Mouse (Mus musculus) kidney, embryonic 15.5 days (tissue): ENCODE measurements around the gene Efnb2. TPM values are rescaled to one million over a fixed set of nuclear protein-coding genes. Genes with fewer than 3 reads are reported as not detected.

ENCODE experiments used
- ATAC-seq: fragments of 200-750 bp; cut with Nextera tagmentation; replicated peaks from 2 replicates; pipeline ENCODE4 v1.8.0; 2017; ENCODE audit warnings: moderate TSS enrichment; ENCODE audit not compliant: low FRiP score
- H3K27ac ChIP-seq: fragments of 300-500 bp; sonication (generic); 2 replicates; pipeline ENCODE4 v1.5.1; 2015; ENCODE audit warnings: mild to moderate bottlenecking, inconsistent platforms
- H3K27me3 ChIP-seq: fragments of 300-500 bp; sonication (generic); 2 replicates; pipeline ENCODE4 v1.6.1; 2015; ENCODE audit warnings: inconsistent platforms
- H3K36me3 ChIP-seq: fragments of 300-500 bp; sonication (generic); 2 replicates; pipeline ENCODE4 v1.6.1; 2015; ENCODE audit warnings: inconsistent platforms
- H3K4me1 ChIP-seq: fragments of 300-500 bp; sonication (generic); 2 replicates; pipeline ENCODE4 v1.6.1; 2015; ENCODE audit warnings: inconsistent platforms
- H3K4me2 ChIP-seq: fragments of 300-500 bp; sonication (generic); 2 replicates; pipeline ENCODE4 v1.6.1; 2015; ENCODE audit warnings: moderate library complexity, mild to moderate bottlenecking, inconsistent platforms
- H3K4me3 ChIP-seq: fragments of 300-500 bp; sonication (generic); replicated peaks from 2 replicates; pipeline ENCODE4 v1.5.1; 2015; ENCODE audit warnings: mild to moderate bottlenecking, inconsistent platforms
- H3K9ac ChIP-seq: fragments of 300-500 bp; sonication (generic); 2 replicates; pipeline ENCODE4 v1.6.1; 2015; ENCODE audit warnings: mild to moderate bottlenecking, inconsistent platforms
- H3K9me3 ChIP-seq: fragments of 300-500 bp; sonication (generic); replicated peaks from 2 replicates; pipeline ENCODE4 v1.6.1; 2016; ENCODE audit warnings: inconsistent platforms
- WGBS: fragments of 180-500 bp; shearing (Covaris S2); methylation state at CpG from one replicate; pipeline ENCODE4 v1.1.7; 2015; ENCODE audit warnings: mixed read lengths; 5-methylcytosine and 5-hydroxymethylcytosine counted together
- polyA plus RNA-seq: library from polyadenylated mRNA; unstranded; fragments of >200 nt; fragmentation: Nextera tagmentation; extraction: Ambion mirVana; gene quantifications from 2 replicates; pipeline ENCODE4 v1.2.1, GENCODE M21; 2015

Gene Efnb2
- 26.2 TPM in 2 replicates for polyA plus RNA-seq

GRCm38 (mm10) chr8:8661103-8661758, at the start of gene Efnb2:
TSS of gene Efnb2 (minus strand) at chr8:8661242.
- under 1% methylated on average over 69 of the region's 70 CpGs for WGBS
- Histone ChIP-seq H3K36me3 (peaks cover 14% of the 10 kb centered on the region), H3K4me2 (peak within 1 kb of the TSS; percentile 83), H3K9ac (peak within 1 kb of the TSS; percentile 89), H3K9me3 (no peaks in the 10 kb centered on the region), H3K4me3 (peak within 1 kb of the TSS; percentile 86), H3K4me1 (peaks cover 23% of the 10 kb centered on the region), H3K27ac (peak within 1 kb of the TSS; percentile 94), H3K27me3 (no peaks in the 10 kb centered on the region)
- peak; percentile 94 for ATAC-seq

GRCm38 (mm10) chr8:8704813-8705212, 43.8 kb upstream of the Efnb2 start:
- H3K4me2 ChIP-seq, result no peak overlapping the region
- no peaks in the 10 kb centered on the region for H3K9me3 ChIP-seq
- no peak for ATAC-seq
- no peak overlapping the region for H3K4me3 ChIP-seq
- H3K4me1 ChIP-seq, result peaks cover 8% of the 10 kb centered on the region; the same call in 1 of the 2 replicates
- H3K9ac ChIP-seq, result no peak overlapping the region
- H3K27ac ChIP-seq, result no peak overlapping the region
- 76% methylated on average over 9 of the region's 9 CpGs for WGBS
- no peaks in the 10 kb centered on the region for H3K27me3 ChIP-seq
- no peaks in the 10 kb centered on the region for H3K36me3 ChIP-seq

DNA sequence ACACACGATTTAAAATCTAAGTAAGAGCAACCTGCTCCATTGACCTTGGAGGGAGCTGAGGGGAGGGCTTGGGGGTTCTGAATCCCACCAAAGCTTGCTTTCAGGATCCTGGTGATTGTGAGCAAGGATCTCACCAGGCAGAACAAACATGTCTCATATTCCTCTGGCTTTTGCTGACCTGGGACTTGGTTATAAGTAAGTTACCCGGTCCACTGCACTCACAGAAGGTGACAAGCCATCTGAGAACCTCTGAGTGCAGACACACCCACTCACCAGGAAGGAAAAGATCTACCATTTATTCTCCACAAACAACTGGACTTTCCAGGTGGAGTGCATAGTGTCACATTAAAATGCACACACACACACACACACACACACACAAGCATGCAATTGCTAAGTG, 42.6 kb upstream of the Efnb2 start:
- no peaks in the 10 kb centered on the region for H3K36me3 ChIP-seq
- peak; percentile 69; the same call in 1 of the 2 replicates for ATAC-seq
- no peak overlapping the region for H3K27ac ChIP-seq
- H3K9me3 ChIP-seq, result no peaks in the 10 kb centered on the region
- H3K4me1 ChIP-seq, result peaks cover 8% of the 10 kb centered on the region; the same call in 1 of the 2 replicates
- no peaks in the 10 kb centered on the region for H3K27me3 ChIP-seq
- WGBS, result 52% methylated on average over 2 of the region's 2 CpGs
- H3K4me2 ChIP-seq, result no peak overlapping the region
- H3K9ac ChIP-seq, result no peak overlapping the region
- H3K4me3 ChIP-seq, result no peak overlapping the region

DNA sequence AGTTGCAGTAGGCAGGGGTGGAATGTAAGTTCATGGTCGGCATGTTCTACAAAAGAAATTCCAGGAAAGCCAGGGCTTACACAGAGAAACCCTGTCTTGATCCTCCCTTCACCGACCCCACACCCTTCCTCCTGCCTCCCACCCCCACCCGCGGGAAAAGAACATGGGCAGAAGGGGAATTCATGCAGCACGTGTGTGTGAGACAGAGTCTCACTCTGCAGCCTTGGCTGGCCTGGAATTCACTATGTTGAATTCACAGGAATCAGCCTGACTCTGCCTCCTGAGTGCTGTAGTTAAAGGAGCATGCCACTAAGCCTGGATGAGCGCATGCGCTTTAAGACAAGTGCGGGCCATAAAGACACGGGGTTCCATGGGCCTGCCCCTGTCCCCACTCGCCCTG, 39.8 kb upstream of the Efnb2 start:
- Histone ChIP-seq H3K4me1 (peaks cover 8% of the 10 kb centered on the region; the same call in 1 of the 2 replicates), H3K36me3 (no peaks in the 10 kb centered on the region), H3K9me3 (no peaks in the 10 kb centered on the region), H3K4me2 (no peak overlapping the region), H3K27me3 (no peaks in the 10 kb centered on the region), H3K4me3 (no peak overlapping the region), H3K27ac (no peak overlapping the region), H3K9ac (no peak overlapping the region)
- no peak for ATAC-seq
- WGBS, result 92% methylated on average over 10 of the region's 10 CpGs

DNA sequence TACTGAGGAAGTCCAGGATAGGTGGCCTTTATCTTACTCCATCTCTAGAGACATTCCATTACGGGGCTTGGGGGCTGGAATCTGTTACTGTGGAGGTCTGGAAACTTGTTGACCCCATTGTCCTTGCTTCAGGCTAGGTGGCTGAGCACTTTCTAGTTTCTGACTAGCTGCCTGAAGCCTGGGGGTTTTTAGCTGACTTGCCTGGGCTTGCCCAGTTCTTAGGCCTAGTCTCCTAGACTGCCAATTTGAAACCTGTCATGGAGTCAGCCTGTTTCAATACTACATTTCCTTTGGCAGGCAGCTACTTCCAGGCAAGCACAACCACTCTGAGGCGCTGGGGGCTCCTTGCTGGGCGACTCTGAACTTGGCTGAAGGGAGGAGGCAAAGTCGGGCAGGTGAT, 39.2 kb upstream of the Efnb2 start:
- no peaks in the 10 kb centered on the region for H3K9me3 ChIP-seq
- no peak overlapping the region for H3K27ac ChIP-seq
- no peak for ATAC-seq
- no peaks in the 10 kb centered on the region for H3K36me3 ChIP-seq
- H3K4me1 ChIP-seq, result peaks cover 8% of the 10 kb centered on the region; the same call in 1 of the 2 replicates
- H3K4me3 ChIP-seq, result no peak overlapping the region
- no peak overlapping the region for H3K9ac ChIP-seq
- H3K27me3 ChIP-seq, result no peaks in the 10 kb centered on the region
- no peak overlapping the region for H3K4me2 ChIP-seq
- 78% methylated on average over 4 of the region's 4 CpGs for WGBS

- Histone ChIP-seq H3K9me3 (no peaks in the 10 kb centered on the region), H3K9ac (peak within 1 kb of the TSS; percentile 98), H3K4me3 (peak within 1 kb of the TSS; percentile 85), H3K36me3 (no peaks in the 10 kb centered on the region), H3K4me1 (peaks cover 38% of the 10 kb centered on the region), H3K27me3 (no peaks in the 10 kb centered on the region), H3K4me2 (peak within 1 kb of the TSS; percentile 66), H3K27ac (peak within 1 kb of the TSS; percentile 95)
- peak; percentile 96 for ATAC-seq
- WGBS, result under 1% methylated on average over 79 of the region's 81 CpGs
Measured at GRCm38 (mm10) chr8:8690146-8691092, 29.4 kb upstream of the Efnb2 start, which contains the start of gene Arglu1. TSS of gene Arglu1 (minus strand) at chr8:8690521.

DNA sequence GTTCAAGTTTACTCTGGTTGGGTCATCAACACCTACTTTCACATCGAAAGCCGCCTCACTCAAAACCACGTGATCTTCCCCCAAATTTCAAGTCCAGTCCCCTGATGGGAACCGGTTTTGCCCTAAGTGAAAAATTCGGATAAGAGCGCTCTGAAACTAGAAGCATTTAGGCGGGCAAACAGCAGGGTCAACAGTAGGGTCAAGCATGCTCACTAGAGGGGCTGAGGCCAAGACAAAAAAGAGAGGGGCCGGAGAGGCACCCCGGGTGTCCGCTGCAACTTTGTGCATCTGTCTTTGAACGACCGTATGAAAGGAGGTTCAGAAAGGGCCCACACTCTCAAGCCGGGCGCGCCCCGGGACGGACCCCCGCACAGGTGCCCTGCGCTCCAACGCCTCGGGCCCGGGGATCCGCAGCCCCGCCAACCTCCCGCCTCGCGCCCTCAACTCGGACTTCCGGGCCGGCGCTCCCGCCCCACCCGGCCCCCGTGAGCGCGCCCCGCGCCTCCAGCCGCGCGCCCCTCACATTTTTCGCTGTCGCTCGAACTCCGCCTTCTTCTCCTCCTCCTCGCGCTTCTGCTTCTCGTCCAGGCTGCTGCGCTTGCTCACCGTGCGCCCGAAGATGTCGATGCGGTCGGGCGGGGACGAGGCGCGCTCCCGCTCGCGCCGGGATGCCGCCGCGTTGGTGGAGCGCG, 28.6 kb upstream of the Efnb2 start:
- no peaks in the 10 kb centered on the region for H3K27me3 ChIP-seq
- H3K27ac ChIP-seq, result peak overlapping the region; percentile 95
- peak overlapping the region; percentile 98 for H3K9ac ChIP-seq
- peak; percentile 83 for ATAC-seq
- peaks cover 40% of the 10 kb centered on the region for H3K4me1 ChIP-seq
- no peaks in the 10 kb centered on the region for H3K36me3 ChIP-seq
- H3K9me3 ChIP-seq, result no peaks in the 10 kb centered on the region
- H3K4me3 ChIP-seq, result peak overlapping the region; percentile 85
- under 1% methylated on average over 68 of the region's 68 CpGs for WGBS
- H3K4me2 ChIP-seq, result peak overlapping the region; percentile 66

GRCm38 (mm10) chr8:8688823-8689453, 27.9 kb upstream of the Efnb2 start:
- Histone ChIP-seq H3K36me3 (no peaks in the 10 kb centered on the region), H3K4me1 (peaks cover 42% of the 10 kb centered on the region), H3K4me3 (peak overlapping the region; percentile 85), H3K27me3 (no peaks in the 10 kb centered on the region), H3K4me2 (peak overlapping the region; percentile 66), H3K27ac (peak overlapping the region; percentile 95; the same call in 1 of the 2 replicates), H3K9ac (peak overlapping the region; percentile 98), H3K9me3 (no peaks in the 10 kb centered on the region)
- no peak for ATAC-seq
- WGBS, result 10% methylated on average over 9 of the region's 9 CpGs

DNA sequence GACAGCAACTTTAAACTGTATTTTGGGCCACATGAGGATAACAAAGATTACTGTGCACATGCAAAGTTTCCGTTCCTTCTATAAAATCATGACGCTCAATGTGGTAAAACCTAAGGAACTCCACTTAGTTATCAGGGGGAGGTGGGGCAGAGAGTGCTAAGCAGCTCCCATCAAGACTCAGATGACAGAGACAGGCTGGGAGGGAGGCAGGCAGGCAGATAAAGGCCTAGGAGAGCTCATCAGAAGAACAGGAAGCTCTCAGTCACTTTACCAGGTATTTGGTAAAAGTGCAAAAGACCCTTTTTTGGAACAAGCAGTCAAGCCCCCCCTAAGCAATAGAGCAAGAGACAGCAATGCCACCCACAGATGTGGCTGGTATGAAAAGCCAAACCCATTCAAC, 24.5 kb upstream of the Efnb2 start:
- no peaks in the 10 kb centered on the region for H3K9me3 ChIP-seq
- no peak for ATAC-seq
- H3K4me2 ChIP-seq, result 0 out of 2 replicates have a peak overlapping the region, but pooled peaks have one; percentile 14
- no peak overlapping the region for H3K4me3 ChIP-seq
- H3K27ac ChIP-seq, result no peak overlapping the region
- peaks cover 40% of the 10 kb centered on the region for H3K4me1 ChIP-seq
- H3K9ac ChIP-seq, result no peak overlapping the region
- peaks cover 29% of the 10 kb centered on the region for H3K36me3 ChIP-seq
- H3K27me3 ChIP-seq, result no peaks in the 10 kb centered on the region
- 79% methylated on average over 2 of the region's 2 CpGs for WGBS

GRCm38 (mm10) chr8:8682697-8683096, 21.7 kb upstream of the Efnb2 start:
- no peaks in the 10 kb centered on the region for H3K27me3 ChIP-seq
- H3K9ac ChIP-seq, result no peak overlapping the region
- H3K36me3 ChIP-seq, result peaks cover 54% of the 10 kb centered on the region
- H3K4me2 ChIP-seq, result no peak overlapping the region
- no peak overlapping the region for H3K27ac ChIP-seq
- H3K9me3 ChIP-seq, result no peaks in the 10 kb centered on the region
- no peak overlapping the region for H3K4me3 ChIP-seq
- peaks cover 25% of the 10 kb centered on the region for H3K4me1 ChIP-seq
- 60% methylated on average over 3 of the region's 3 CpGs for WGBS
- no peak for ATAC-seq

GRCm38 (mm10) chr8:8678236-8678635, 17.2 kb upstream of the Efnb2 start:
- no peaks in the 10 kb centered on the region for H3K9me3 ChIP-seq

More at GRCm38 (mm10) chr8:8678236-8678635, 17.2 kb upstream of the Efnb2 start:
- Histone ChIP-seq H3K4me3 (no peak overlapping the region), H3K4me1 (0 out of 2 replicates have a peak, but pooled peaks cover 4% of the 10 kb centered on the region), H3K9ac (no peak overlapping the region), H3K4me2 (no peak overlapping the region), H3K36me3 (peaks cover 82% of the 10 kb centered on the region), H3K27me3 (no peaks in the 10 kb centered on the region), H3K27ac (no peak overlapping the region)
- ATAC-seq, result no peak
- WGBS, result 91% methylated on average over 3 of the region's 3 CpGs
